Comparison of ENCODE assay signal across 19 mouse cellular contexts in the genomic region with DNA sequence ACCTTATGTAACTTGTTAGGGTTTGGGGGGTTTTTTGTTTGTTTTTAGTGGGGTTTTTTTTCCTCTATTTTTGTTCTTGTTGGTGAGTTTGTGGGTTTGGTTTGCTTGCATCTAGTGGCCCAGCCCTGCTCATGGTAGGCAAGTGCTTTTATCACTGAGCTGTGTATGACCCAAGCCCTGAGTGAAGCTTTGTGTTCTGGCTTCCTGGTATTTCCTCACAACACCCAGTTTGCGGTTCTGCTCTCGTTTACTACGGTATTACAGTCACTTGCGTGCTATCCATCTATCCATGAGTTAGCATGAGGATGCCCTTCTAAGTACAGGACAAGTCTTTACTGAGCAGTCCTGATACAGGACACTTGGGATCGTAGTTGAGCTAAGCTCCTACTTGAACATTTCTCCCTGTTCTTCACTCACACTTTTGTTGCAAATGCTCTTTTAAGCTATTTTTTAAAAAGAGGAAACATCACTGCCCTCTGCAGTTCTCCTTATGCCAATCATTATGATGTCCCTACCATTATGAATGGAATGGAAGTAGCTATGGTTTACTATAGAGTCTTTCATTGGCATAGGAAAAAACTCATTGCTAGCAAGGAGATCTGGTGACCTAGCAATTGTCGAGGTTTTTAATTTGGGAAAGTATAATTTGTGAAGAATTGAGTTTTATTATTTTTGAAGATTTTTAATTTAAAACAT.
"Had no signal": no experiment of that assay in that cellular context is flagged by ENCODE, and none has a peak within 500 bp of the region (broad histone marks: within the 10 kb centered on the region; RNA-seq: fewer than 3 reads in every experiment).

No protein-coding gene starts in this region.

- H3K27me3 ChIP-seq: kidney, embryonic 15.5 days; limb, embryonic 15.5 days had no signal

- H3K9ac ChIP-seq: kidney, embryonic 15.5 days; limb, embryonic 12.5 days; limb, embryonic 15.5 days; liver, embryonic 14.5 days; liver, postnatal 0 days; lung, embryonic 14.5 days had no signal

- H3K36me3 ChIP-seq: kidney, embryonic 15.5 days; limb, embryonic 12.5 days; limb, embryonic 15.5 days had no signal

- H3K4me1 ChIP-seq: kidney, embryonic 15.5 days had no signal

- H3K9me3 ChIP-seq: kidney, embryonic 15.5 days; limb, embryonic 12.5 days; limb, embryonic 15.5 days had no signal

- ATAC-seq: liver, postnatal 0 days; lung, postnatal 0 days had no signal

- H3K27ac ChIP-seq: kidney, embryonic 15.5 days; left cerebral cortex, adult 2 months; limb, embryonic 12.5 days; limb, embryonic 15.5 days; liver, embryonic 14.5 days; macrophage; stomach, postnatal 0 days had no signal

- H3K4me3 ChIP-seq: kidney, embryonic 15.5 days; left cerebral cortex, adult 2 months; limb, embryonic 12.5 days; limb, embryonic 15.5 days; myocyte had no signal

- H3K4me2 ChIP-seq: kidney, embryonic 15.5 days; limb, embryonic 12.5 days; limb, embryonic 15.5 days; liver, embryonic 11.5 days; lung, embryonic 14.5 days had no signal

- DNase-seq: kidney, adult 11 months; kidney, adult 8-10 months; kidney, postnatal 10 days; kidney, postnatal 36 days; layer of hippocampus, postnatal 36 days; liver, postnatal 0 days; lung, embryonic 14.5 days; midbrain, embryonic 14.5 days; thymus, postnatal 4 days had no signal
